Comparison of ENCODE assay signal across 16 mouse cellular contexts in the genomic region with DNA sequence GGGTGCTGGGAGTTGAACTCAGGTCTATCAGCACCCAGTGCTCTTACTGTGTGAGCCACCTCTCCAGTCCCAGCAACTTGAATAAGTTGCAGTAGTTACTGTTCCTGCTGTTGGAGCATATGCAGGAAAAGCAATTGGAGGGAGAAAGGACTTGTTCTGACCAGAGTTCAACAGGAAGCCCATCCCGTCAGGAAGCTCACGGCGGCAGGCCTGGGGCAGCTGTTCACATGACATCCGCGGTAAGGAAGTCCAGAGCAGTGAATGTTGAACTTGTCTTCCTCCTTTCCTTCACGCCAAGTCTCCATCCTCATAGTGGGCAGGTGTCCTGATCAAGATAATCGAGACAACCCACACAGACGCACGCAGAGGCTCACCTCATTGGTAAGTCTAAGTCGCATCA.
DNase-seq lines count a peak whose midpoint lies in the region; ATAC-seq and TF ChIP-seq lines count a peak whose summit lies in the region.
"Had no signal": no experiment of that assay in that cellular context is flagged by ENCODE, and none has a peak within 500 bp of the region (broad histone marks: within the 10 kb centered on the region; RNA-seq: fewer than 3 reads in every experiment).

No protein-coding gene starts in this region.

- H3K27me3 ChIP-seq in heart, adult 2 months (ENCODE audit: control insufficient read depth, insufficient read depth, low read length) = no peaks in the 10 kb centered on the region
- no peaks in the 10 kb centered on the region for H3K27me3 ChIP-seq in heart, embryonic 11.5 days (ENCODE audit: control insufficient read depth, insufficient read depth, low read length)
- no peaks in the 10 kb centered on the region for H3K27me3 ChIP-seq in midbrain, embryonic 10.5 days (ENCODE audit: low read depth, poor library complexity, severe bottlenecking)
- H3K27me3 ChIP-seq: forebrain, embryonic 15.5 days; stomach, embryonic 15.5 days had no signal

- no peak overlapping the region for H3K9ac ChIP-seq in heart, adult 2 months (ENCODE audit: low read depth, low read length)
- no peak overlapping the region for H3K9ac ChIP-seq in heart, embryonic 11.5 days (ENCODE audit: low read depth, low read length)
- H3K9ac ChIP-seq: forebrain, embryonic 15.5 days; stomach, embryonic 15.5 days had no signal

- no peak for ATAC-seq in heart, embryonic 11.5 days (replicated peaks; ENCODE audit: insufficient number of reproducible peaks, low FRiP score, low TSS enrichment)
- ATAC-seq: forebrain, embryonic 15.5 days; hindbrain, postnatal 0 days had no signal

- TF ChIP-seq EP300 in heart, adult 2 months (IDR thresholded peaks at IDR 0.05; ENCODE audit: insufficient read depth, low read depth, low read length) = peak; percentile 91

- H3K4me1 ChIP-seq in heart, adult 2 months (ENCODE audit: control insufficient read depth, insufficient read depth, low read length) = peaks cover 11% of the 10 kb centered on the region
- H3K4me1 ChIP-seq in heart, embryonic 11.5 days (ENCODE audit: control insufficient read depth, insufficient read depth, low read length) = peaks cover 4% of the 10 kb centered on the region; the same call in 1 of the 2 replicates
- H3K4me1 ChIP-seq in midbrain, embryonic 10.5 days = peaks cover 20% of the 10 kb centered on the region

- H3K79me2 ChIP-seq in heart, adult 2 months (replicated peaks; ENCODE audit: control insufficient read depth, insufficient read depth, low read length) = no peaks in the 10 kb centered on the region

- intact Hi-C loops in heart, adult 2 months (cut with DNase I) = no loop called here

- peak overlapping the region; percentile 69 for H3K27ac ChIP-seq in heart, adult 2 months
- H3K27ac ChIP-seq in heart, embryonic 11.5 days (ENCODE audit: low read depth, low read length) = no peak overlapping the region
- no peak overlapping the region for H3K27ac ChIP-seq in midbrain, embryonic 10.5 days (replicated peaks)
- H3K27ac ChIP-seq: forebrain, embryonic 15.5 days; hindbrain, postnatal 0 days; stomach, embryonic 15.5 days had no signal

- no peaks in the 10 kb centered on the region for H3K9me3 ChIP-seq in heart, embryonic 11.5 days (replicated peaks; ENCODE audit: control insufficient read depth, low read length)
- no peaks in the 10 kb centered on the region for H3K9me3 ChIP-seq in midbrain, embryonic 10.5 days (replicated peaks)
- H3K9me3 ChIP-seq: forebrain, embryonic 15.5 days; stomach, embryonic 15.5 days had no signal

- H3K4me2 ChIP-seq in heart, embryonic 11.5 days = no peak overlapping the region
- H3K4me2 ChIP-seq: forebrain, embryonic 15.5 days; stomach, embryonic 15.5 days had no signal

- TF ChIP-seq CTCF in heart, adult 2 months (IDR thresholded peaks at IDR 0.05) = no peak

- DNase-seq in adrenal gland, adult 2 months = peak; percentile 16
- DNase-seq in adrenal gland, postnatal 14 days = no peak
- peak; percentile 43 to 64 for DNase-seq in heart, adult 2 months
- peak; percentile 49 for DNase-seq in lung, postnatal 36 days
- DNase-seq in lung, postnatal 25 days (ENCODE audit: low spot score) = no peak
- DNase-seq in layer of hippocampus, postnatal 25 days (ENCODE audit: extremely low spot score in 1 of 2, low spot score in 1 of 2) = no peak
- DNase-seq in midbrain, embryonic 10.5 days (ENCODE audit: low spot score) = no peak
- DNase-seq: cerebellum, adult 2 months; gastrocnemius, postnatal 10 days; liver; retina, postnatal 1 day; spleen, adult 18-20 months had no signal

- H3K4me3 ChIP-seq in heart, adult 2 months = no peak overlapping the region
- H3K4me3 ChIP-seq in heart, embryonic 11.5 days (ENCODE audit: low read depth, low read length) = no peak overlapping the region
- H3K4me3 ChIP-seq in midbrain, embryonic 10.5 days = no peak overlapping the region
- H3K4me3 ChIP-seq: forebrain, embryonic 15.5 days; stomach, embryonic 15.5 days had no signal

- 0 out of 2 replicates have a peak, but pooled peaks have one; percentile 16 for TF ChIP-seq POLR2A in heart, adult 2 months (IDR thresholded peaks at IDR 0.05; ENCODE audit: insufficient read depth, low read depth, low read length)

- WGBS in heart, adult 2 months = 55% methylated on average over 10 of the region's 10 CpGs
- 83% methylated on average over 10 of the region's 10 CpGs for WGBS in heart, embryonic 11.5 days (ENCODE audit: insufficient replicate concordance)
- WGBS in midbrain, embryonic 10.5 days = 91% methylated on average over 10 of the region's 10 CpGs

- H3K36me3 ChIP-seq in heart, adult 2 months (ENCODE audit: control insufficient read depth, insufficient read depth, low read length) = no peaks in the 10 kb centered on the region
- no peaks in the 10 kb centered on the region for H3K36me3 ChIP-seq in heart, embryonic 11.5 days (ENCODE audit: control insufficient read depth, insufficient read depth, low read length)
- H3K36me3 ChIP-seq in midbrain, embryonic 10.5 days = no peaks in the 10 kb centered on the region
- H3K36me3 ChIP-seq: forebrain, embryonic 15.5 days; stomach, embryonic 15.5 days had no signal

Comparison
In these comparisons a context has a peak if more than half of its experiments do, and no peak if none do; other contexts are left out.
1. DNase-seq: peak in adrenal gland, adult 2 months (single experiment), heart, adult 2 months (2 of 2) and lung, postnatal 36 days (single experiment); none in adrenal gland, postnatal 14 days (single experiment), lung, postnatal 25 days (single experiment), layer of hippocampus, postnatal 25 days (0 of 2) and midbrain, embryonic 10.5 days (single experiment).